Mouse (Mus musculus) heart, postnatal 0 days (tissue): ENCODE measurements around the gene Nudcd2. TPM values are rescaled to one million over a fixed set of nuclear protein-coding genes. Genes with fewer than 3 reads are reported as not detected.

Experiments used
- ATAC-seq: fragments of 200-750 bp; cut with Nextera tagmentation; 2 replicates; pipeline ENCODE4 v1.8.0; 2017; ENCODE audit warnings: low read depth, moderate number of reproducible peaks, moderate library complexity; ENCODE audit not compliant: insufficient read depth
- DNase-seq: peaks from one replicate; pipeline ENCODE4 v3.0.0-alpha.2; 2016; ENCODE audit warnings: low spot score
- H3K27ac ChIP-seq: fragments of 300-500 bp; sonication (generic); 2 replicates; pipeline ENCODE4 v1.5.1; 2014; ENCODE audit warnings: low read depth, mild to moderate bottlenecking
- H3K27me3 ChIP-seq: fragments of 300-500 bp; sonication (generic); 2 replicates; pipeline ENCODE4 v1.6.1; 2014; ENCODE audit warnings: low read length, mixed read lengths; ENCODE audit not compliant: control insufficient read depth, insufficient read depth
- H3K36me3 ChIP-seq: fragments of 300-500 bp; sonication (generic); replicated peaks from 2 replicates; pipeline ENCODE4 v1.6.1; 2014; ENCODE audit warnings: low read length, mixed read lengths; ENCODE audit not compliant: control insufficient read depth, insufficient read depth
- H3K4me1 ChIP-seq: fragments of 300-500 bp; sonication (generic); 2 replicates; pipeline ENCODE4 v1.6.1; 2014; ENCODE audit warnings: antibody characterized with exemption; ENCODE audit not compliant: control insufficient read depth, insufficient read depth
- H3K4me2 ChIP-seq: fragments of 300-500 bp; sonication (generic); 2 replicates; pipeline ENCODE4 v1.6.1; 2014; ENCODE audit warnings: low read depth, mild to moderate bottlenecking, low read length, moderate library complexity
- H3K4me3 ChIP-seq: fragments of 300-500 bp; sonication (generic); 2 replicates; pipeline ENCODE4 v1.5.1; 2014; ENCODE audit warnings: low read depth, low read length
- H3K9ac ChIP-seq: fragments of 300-500 bp; sonication (generic); replicated peaks from 2 replicates; pipeline ENCODE4 v1.6.1; 2014; ENCODE audit warnings: low read depth, low read length, mixed read lengths
- H3K9me3 ChIP-seq: fragments of 300-500 bp; sonication (generic); replicated peaks from 2 replicates; pipeline ENCODE4 v1.6.1; 2016; ENCODE audit warnings: low read length; ENCODE audit not compliant: control insufficient read depth
- CTCF ChIP-seq: IDR thresholded peaks from 2 replicates; pipeline ENCODE4 v1.5.1; 2016; ENCODE audit warnings: antibody characterized with exemption, control low read depth, low read depth
- EP300 ChIP-seq: IDR thresholded peaks from 2 replicates; pipeline ENCODE4 v1.6.1; 2016; ENCODE audit warnings: antibody characterized with exemption, low read depth
- WGBS: fragments of 180-500 bp; shearing (Covaris S2); extraction: QIAGEN DNeasy Blood & Tissue Kit; methylation state at CpG from one replicate; pipeline ENCODE4 v1.1.7; 2014; 5-methylcytosine and 5-hydroxymethylcytosine counted together
- polyA plus RNA-seq: library from polyadenylated mRNA; unstranded; fragments of >200 nt; fragmentation: Nextera tagmentation; extraction: Ambion mirVana; gene quantifications from 2 replicates; pipeline ENCODE4 v1.2.1, GENCODE M21; 2015
- total RNA-seq: library from RNA; depleted of rRNA; stranded (reverse); fragments of >200 nt; gene quantifications from 2 replicates; pipeline ENCODE4 v1.2.3, GENCODE M21; 2014; ENCODE audit warnings: low replicate concordance

Gene Nudcd2
- total and polyA plus RNA-seq, 2 experiments from 2014 or later = 28.3 to 72.4 TPM

GRCm38 (mm10) chr11:40732997-40733338 is 499 bp upstream of the Nudcd2 start:
- peak overlapping the region; percentile 64 for H3K9ac ChIP-seq
- H3K4me2 ChIP-seq = peak overlapping the region; percentile 91
- TF ChIP-seq EP300 = no peak
- no peak for TF ChIP-seq CTCF
- H3K27ac ChIP-seq = peak overlapping the region; percentile 36; the same call in 1 of the 2 replicates
- no peaks in the 10 kb centered on the region for H3K27me3 ChIP-seq
- under 1% methylated on average over 14 of the region's 14 CpGs for WGBS
- peak overlapping the region; percentile 83 for H3K4me3 ChIP-seq
- H3K9me3 ChIP-seq = no peaks in the 10 kb centered on the region
- peaks cover 29% of the 10 kb centered on the region for H3K36me3 ChIP-seq
- peaks cover 20% of the 10 kb centered on the region for H3K4me1 ChIP-seq
- DNase-seq (no peak), ATAC-seq (peak; percentile 10)

- TF ChIP-seq EP300 = no peak
- no peak for TF ChIP-seq CTCF
- Histone ChIP-seq H3K4me3 (peak overlapping the region; percentile 83), H3K9me3 (no peaks in the 10 kb centered on the region), H3K27me3 (no peaks in the 10 kb centered on the region), H3K36me3 (peaks cover 27% of the 10 kb centered on the region), H3K4me1 (peaks cover 20% of the 10 kb centered on the region), H3K27ac (peak overlapping the region; percentile 81; the same call in 1 of the 2 replicates), H3K4me2 (peak overlapping the region; percentile 83), H3K9ac (peak overlapping the region; percentile 85)
- no peak for DNase-seq
- ATAC-seq = no peak
- 4% methylated on average over 11 of the region's 11 CpGs for WGBS
These were observed 835 bp downstream of the Nudcd2 start for GRCm38 (mm10) chr11:40734251-40734752.

- ATAC-seq (no peak), DNase-seq (no peak)
- 93% methylated on average over 3 of the region's 3 CpGs for WGBS
- Histone ChIP-seq H3K4me2 (no peak overlapping the region), H3K9me3 (no peaks in the 10 kb centered on the region), H3K4me3 (no peak overlapping the region), H3K27ac (no peak overlapping the region), H3K4me1 (peaks cover 16% of the 10 kb centered on the region), H3K9ac (no peak overlapping the region), H3K27me3 (no peaks in the 10 kb centered on the region), H3K36me3 (peaks cover 47% of the 10 kb centered on the region)
- TF ChIP-seq EP300 = no peak
- TF ChIP-seq CTCF = no peak
These were observed 3.9 kb downstream of the Nudcd2 start for GRCm38 (mm10) chr11:40737369-40737768.

GRCm38 (mm10) chr11:40741605-40742262 is 8.3 kb downstream of the Nudcd2 start:
- Histone ChIP-seq H3K4me1 (no peaks in the 10 kb centered on the region), H3K9ac (no peak overlapping the region), H3K36me3 (peaks cover 49% of the 10 kb centered on the region), H3K4me2 (no peak overlapping the region), H3K27me3 (no peaks in the 10 kb centered on the region), H3K27ac (no peak overlapping the region), H3K9me3 (no peaks in the 10 kb centered on the region), H3K4me3 (no peak overlapping the region)
- DNase-seq (no peak), ATAC-seq (no peak)
- WGBS = 92% methylated on average over 12 of the region's 12 CpGs
- no peak for TF ChIP-seq CTCF
- no peak for TF ChIP-seq EP300

- no peak overlapping the region for H3K27ac ChIP-seq
- ATAC-seq (no peak), DNase-seq (no peak)
- WGBS = 71% methylated on average over 3 of the region's 3 CpGs
- H3K4me1 ChIP-seq = no peaks in the 10 kb centered on the region
- no peak overlapping the region for H3K9ac ChIP-seq
- no peak overlapping the region for H3K4me3 ChIP-seq
- no peak overlapping the region for H3K4me2 ChIP-seq
- H3K9me3 ChIP-seq = no peaks in the 10 kb centered on the region
- no peak for TF ChIP-seq EP300
- TF ChIP-seq CTCF = no peak
- H3K36me3 ChIP-seq = peaks cover 27% of the 10 kb centered on the region
- H3K27me3 ChIP-seq = no peaks in the 10 kb centered on the region
These were observed 10.9 kb downstream of the Nudcd2 start for GRCm38 (mm10) chr11:40744348-40744747.

GRCm38 (mm10) chr11:40746361-40746760 is 12.9 kb downstream of the Nudcd2 start:
- Histone ChIP-seq H3K27ac (no peak overlapping the region), H3K4me3 (no peak overlapping the region), H3K9ac (no peak overlapping the region), H3K4me1 (no peaks in the 10 kb centered on the region), H3K36me3 (peaks cover 27% of the 10 kb centered on the region), H3K9me3 (no peaks in the 10 kb centered on the region), H3K4me2 (no peak overlapping the region), H3K27me3 (no peaks in the 10 kb centered on the region)
- DNase-seq = no peak
- ATAC-seq = no peak
- 86% methylated on average over 12 of the region's 12 CpGs for WGBS
- TF ChIP-seq CTCF = no peak
- no peak for TF ChIP-seq EP300
